ENCODE assay signal across 10 mouse cellular contexts in genomic region chr2:156688604-156689003, GRCm38 (mm10).
DNase-seq lines count a peak whose midpoint lies in the region; ATAC-seq lines count a peak whose summit lies in the region.
"Had no signal": no experiment of that assay in that cellular context is flagged by ENCODE, and none has a peak within 500 bp of the region (broad histone marks: within the 10 kb centered on the region; RNA-seq: fewer than 3 reads in every experiment).

No protein-coding gene starts in this region.

- DNase-seq in ES-CJ7 (ENCODE audit: low read depth, low spot score) (peak; percentile 84), ZHBTc4 (ENCODE audit: low read depth, low spot score) (peak; percentile 86)
- DNase-seq in ovary, adult 18-20 months (ENCODE audit: low spot score): no peak
- no peak for DNase-seq in heart, adult 9 months (ENCODE audit: low spot score in 2 of 2)
- DNase-seq in frontal cortex, adult 2 months (ENCODE audit: extremely low spot score in 1 of 2, low spot score in 1 of 2): no peak
- DNase-seq: kidney, postnatal 14 days; lung, embryonic 14.5 days had no signal

- H3K4me1 ChIP-seq in forebrain, embryonic 12.5 days: peaks cover 21% of the 10 kb centered on the region
- H3K4me1 ChIP-seq in midbrain, embryonic 13.5 days (replicated peaks): peaks cover 25% of the 10 kb centered on the region
- H3K4me1 ChIP-seq: heart, embryonic 15.5 days had no signal

- no peak overlapping the region for H3K4me3 ChIP-seq in forebrain, embryonic 12.5 days (replicated peaks)
- no peak overlapping the region for H3K4me3 ChIP-seq in midbrain, embryonic 13.5 days (replicated peaks)
- H3K4me3 ChIP-seq: heart, embryonic 15.5 days had no signal

- no peak overlapping the region for H3K9ac ChIP-seq in forebrain, embryonic 12.5 days
- peak overlapping the region; percentile 23; the same call in 1 of the 2 replicates for H3K9ac ChIP-seq in midbrain, embryonic 13.5 days (replicated peaks)
- H3K9ac ChIP-seq: heart, embryonic 15.5 days; lung, embryonic 14.5 days had no signal

- peak overlapping the region; percentile 36 for H3K4me2 ChIP-seq in forebrain, embryonic 12.5 days
- H3K4me2 ChIP-seq in midbrain, embryonic 13.5 days (replicated peaks): peak overlapping the region; percentile 32
- H3K4me2 ChIP-seq: heart, embryonic 15.5 days; lung, embryonic 14.5 days had no signal

- H3K27me3 ChIP-seq in forebrain, embryonic 12.5 days: peaks cover 13% of the 10 kb centered on the region; the same call in 1 of the 2 replicates
- 0 out of 2 replicates have a peak, but pooled peaks cover 8% of the 10 kb centered on the region for H3K27me3 ChIP-seq in midbrain, embryonic 13.5 days

- no peaks in the 10 kb centered on the region for H3K36me3 ChIP-seq in forebrain, embryonic 12.5 days (replicated peaks)
- no peaks in the 10 kb centered on the region for H3K36me3 ChIP-seq in midbrain, embryonic 13.5 days
- H3K36me3 ChIP-seq: heart, embryonic 15.5 days had no signal

- no peaks in the 10 kb centered on the region for H3K9me3 ChIP-seq in forebrain, embryonic 12.5 days
- no peaks in the 10 kb centered on the region for H3K9me3 ChIP-seq in midbrain, embryonic 13.5 days
- H3K9me3 ChIP-seq: heart, embryonic 15.5 days had no signal

- no peak overlapping the region for H3K27ac ChIP-seq in forebrain, embryonic 12.5 days
- H3K27ac ChIP-seq in midbrain, embryonic 13.5 days: no peak overlapping the region
- H3K27ac ChIP-seq: heart, embryonic 15.5 days had no signal

- ATAC-seq in forebrain, embryonic 12.5 days (ENCODE audit: low FRiP score): peak; percentile 46; the same call in 1 of the 2 replicates
- ATAC-seq in midbrain, embryonic 13.5 days: no peak

- WGBS in forebrain, embryonic 12.5 days: 2% methylated on average over 14 of the region's 14 CpGs
- WGBS in midbrain, embryonic 13.5 days: 3% methylated on average over 14 of the region's 14 CpGs

Comparison
In these comparisons a context has a peak if more than half of its experiments do, and no peak if none do; other contexts are left out.
1. DNase-seq: peak in ES-CJ7 (single experiment) and ZHBTc4 (single experiment); none in ovary, adult 18-20 months (single experiment), heart, adult 9 months (0 of 2) and frontal cortex, adult 2 months (0 of 2).